8 mouse cellular contexts compared by ENCODE assay signal in the genomic region with DNA sequence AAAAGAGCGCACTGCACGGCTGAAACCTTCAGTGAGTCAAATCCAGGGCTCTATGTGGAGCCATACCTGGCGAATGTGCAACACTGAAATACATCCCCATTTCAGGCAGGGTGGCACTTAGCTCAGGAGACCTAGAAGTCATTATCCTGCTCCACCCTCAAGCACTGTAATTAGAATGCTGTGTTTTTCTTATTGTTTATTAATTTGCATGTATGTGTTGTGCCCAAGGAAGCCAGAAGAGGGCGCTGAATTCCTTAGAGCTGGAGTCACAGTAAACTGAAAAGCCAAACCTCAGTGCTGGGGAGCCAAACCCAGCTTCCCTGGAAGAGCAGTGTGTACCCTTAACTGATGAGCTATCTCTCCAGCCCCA. TPM values are rescaled to one million over a fixed set of nuclear protein-coding genes. Genes with fewer than 3 reads are reported as not detected.
DNase-seq lines count a peak whose midpoint lies in the region; ATAC-seq and TF ChIP-seq lines count a peak whose summit lies in the region.

No protein-coding gene starts in this region.

- peak overlapping the region; percentile 46 for H3K9ac ChIP-seq in midbrain, embryonic 12.5 days (replicated peaks)

- H3K9me3 ChIP-seq in midbrain, embryonic 12.5 days, result no peaks in the 10 kb centered on the region

- peak overlapping the region; percentile 58 for H3K4me2 ChIP-seq in midbrain, embryonic 12.5 days (replicated peaks)

- H3K27me3 ChIP-seq in midbrain, embryonic 12.5 days, result no peaks in the 10 kb centered on the region

- TF ChIP-seq CTCF in gastrocnemius, adult 2 months (IDR thresholded peaks at IDR 0.05), result peak; percentile 80

- WGBS in midbrain, embryonic 12.5 days, result 10% methylated on average over 4 of the region's 4 CpGs

- no peak overlapping the region for H3K27ac ChIP-seq in gastrocnemius, adult 2 months
- H3K27ac ChIP-seq in midbrain, embryonic 12.5 days (replicated peaks), result peak overlapping the region; percentile 77

- H3K4me1 ChIP-seq in midbrain, embryonic 12.5 days, result peaks cover 27% of the 10 kb centered on the region

- intact Hi-C loops in gastrocnemius, adult 2 months (cut with DNase I), result loop anchor here (5.0 kb wide), 1 partner anchor 44 kb away; the partner anchor contains the start of gene B4galnt1
- intact Hi-C loops in left cerebral cortex, postnatal 4 days (cut with DNase I), result loop anchor here (5.0 kb wide), 1 partner anchor 44 kb away; the partner anchor contains the start of gene B4galnt1

- no peak for ATAC-seq in midbrain, embryonic 12.5 days (ENCODE audit: low FRiP score, low read depth)

- peaks cover 12% of the 10 kb centered on the region for H3K36me3 ChIP-seq in midbrain, embryonic 12.5 days

- peak; percentile 64 for DNase-seq in gastrocnemius, adult 18-20 months (ENCODE audit: low spot score)
- DNase-seq in gastrocnemius, postnatal 25 days, result no peak
- DNase-seq in cerebellum, postnatal 14 days, result peak; percentile 87 to 89
- peak; percentile 67 for DNase-seq in gastrocnemius, adult 2 months
- peak; percentile 46 for DNase-seq in kidney, adult 11 months
- DNase-seq in left cerebral cortex, postnatal 4 days, result peak; percentile 66
- DNase-seq in spleen, adult 12 weeks (ENCODE audit: low spot score), result peak; percentile 63

- H3K4me3 ChIP-seq in gastrocnemius, adult 2 months, result no peak overlapping the region
- peak overlapping the region; percentile 27 for H3K4me3 ChIP-seq in midbrain, embryonic 12.5 days

RNA-seq across cellular contexts. Expression of gene Os9, which starts 2.5 kb away (rescaled TPM):
- 10 to 100 TPM; 11.3 to 13.5 TPM for total RNA-seq in gastrocnemius, adult 18-20 months (2021)
- 10 to 100 TPM; 11.3 to 13.9 TPM for total RNA-seq in gastrocnemius, postnatal 25 days (2021)
- 10 to 100 TPM; 10.9 to 15.1 TPM for total RNA-seq in gastrocnemius, adult 2 months (2021)
- 10 to 100 TPM; 86.3 to 90.7 TPM for total RNA-seq in left cerebral cortex, postnatal 4 days (2021)
- polyA plus RNA-seq in midbrain, embryonic 12.5 days (2016; fragmentation: Nextera tagmentation; extraction: Ambion mirVana), result 112 and 116 TPM in 2 replicates

RNA-seq across cellular contexts. Expression of gene B4galnt1, which starts 41.6 kb away (rescaled TPM):
- total RNA-seq in gastrocnemius, adult 18-20 months (2021), result under 1 TPM; 0.39 to 0.93 TPM
- total RNA-seq in gastrocnemius, postnatal 25 days (2021), result under 1 TPM; 0.78 to 1.00 TPM
- total RNA-seq in gastrocnemius, adult 2 months (2021), result under 1 TPM; 0.66 to 0.89 TPM
- 100 to 1,000 TPM in 1 of 2 experiments, 10 to 100 TPM in 1; 99.8 to 109 TPM for total RNA-seq in left cerebral cortex, postnatal 4 days (2021)
- polyA plus RNA-seq in midbrain, embryonic 12.5 days (2016; fragmentation: Nextera tagmentation; extraction: Ambion mirVana), result 15.2 and 17.7 TPM in 2 replicates

RNA-seq across cellular contexts. Expression of gene Agap2, which starts 48.3 kb away (rescaled TPM):
- 1 to 10 TPM; 1.3 to 1.7 TPM for total RNA-seq in gastrocnemius, adult 18-20 months (2021)
- 1 to 10 TPM; 2.0 to 2.4 TPM for total RNA-seq in gastrocnemius, postnatal 25 days (2021)
- total RNA-seq in gastrocnemius, adult 2 months (2021), result 1 to 10 TPM; 1.6 TPM
- total RNA-seq in left cerebral cortex, postnatal 4 days (2021), result 100 to 1,000 TPM; 384 to 394 TPM
- polyA plus RNA-seq in midbrain, embryonic 12.5 days (2016; fragmentation: Nextera tagmentation; extraction: Ambion mirVana), result 1.3 TPM in 2 replicates

RNA-seq across cellular contexts. Expression of gene Tspan31, which starts 53.4 kb away (rescaled TPM):
- 10 to 100 TPM; 22.4 to 23.4 TPM for total RNA-seq in gastrocnemius, adult 18-20 months (2021)
- 10 to 100 TPM; 24.1 to 28.8 TPM for total RNA-seq in gastrocnemius, postnatal 25 days (2021)
- 10 to 100 TPM; 21.6 to 29.9 TPM for total RNA-seq in gastrocnemius, adult 2 months (2021)
- total RNA-seq in left cerebral cortex, postnatal 4 days (2021), result 10 to 100 TPM; 49.9 to 54.4 TPM
- 165 and 167 TPM in 2 replicates for polyA plus RNA-seq in midbrain, embryonic 12.5 days (2016; fragmentation: Nextera tagmentation; extraction: Ambion mirVana)

RNA-seq across cellular contexts. Expression of gene Slc26a10, which starts 57.0 kb away (rescaled TPM):
- 1 to 10 TPM; 1.6 to 2.9 TPM for total RNA-seq in gastrocnemius, adult 18-20 months (2021)
- total RNA-seq in gastrocnemius, postnatal 25 days (2021), result 1 to 10 TPM; 3.3 to 6.5 TPM
- 1 to 10 TPM; 4.1 to 5.4 TPM for total RNA-seq in gastrocnemius, adult 2 months (2021)
- total RNA-seq in left cerebral cortex, postnatal 4 days (2021), result under 1 TPM; 0.83 to 0.88 TPM
- 0.89 and 1.1 TPM in 2 replicates for polyA plus RNA-seq in midbrain, embryonic 12.5 days (2016; fragmentation: Nextera tagmentation; extraction: Ambion mirVana)

Comparison
In these comparisons a context has a peak if more than half of its experiments do, and no peak if none do; other contexts are left out.
1. RNA of gene Os9, which starts 2.5 kb away (total RNA-seq): 86.3 to 90.7 TPM in left cerebral cortex, postnatal 4 days; 10.9 to 15.1 TPM in gastrocnemius, adult 2 months, 11.3 to 13.9 TPM in gastrocnemius, postnatal 25 days and 11.3 to 13.5 TPM in gastrocnemius, adult 18-20 months; every median in the first group is over 4 times any median in the second.
2. RNA of gene B4galnt1, which starts 41.6 kb away (total RNA-seq): 99.8 to 109 TPM in left cerebral cortex, postnatal 4 days; 0.78 to 1.00 TPM in gastrocnemius, postnatal 25 days, 0.39 to 0.93 TPM in gastrocnemius, adult 18-20 months and 0.66 to 0.89 TPM in gastrocnemius, adult 2 months; every median in the first group is over 10 times any median in the second.
3. RNA of gene Agap2, which starts 48.3 kb away (total RNA-seq): 384 to 394 TPM in left cerebral cortex, postnatal 4 days; 2.0 to 2.4 TPM in gastrocnemius, postnatal 25 days, 1.3 to 1.7 TPM in gastrocnemius, adult 18-20 months and 1.6 TPM in gastrocnemius, adult 2 months; every median in the first group is over 100 times any median in the second.